Comparison of ENCODE assay signal across 16 mouse cellular contexts in genomic region chr1:135942116-135942515, GRCm38 (mm10). TPM values are rescaled to one million over a fixed set of nuclear protein-coding genes. Genes with fewer than 3 reads are reported as not detected.
DNase-seq lines count a peak whose midpoint lies in the region; TF ChIP-seq lines count a peak whose summit lies in the region.
"Had no signal": no experiment of that assay in that cellular context is flagged by ENCODE, and none has a peak within 500 bp of the region (broad histone marks: within the 10 kb centered on the region; RNA-seq: fewer than 3 reads in every experiment).

No protein-coding gene starts in this region.

- H3ac ChIP-seq in myocyte (ENCODE audit: control insufficient read depth, insufficient read length): no peak overlapping the region

- H3K27me3 ChIP-seq in myocyte (ENCODE audit: control insufficient read depth, insufficient read depth, insufficient read length): no peaks in the 10 kb centered on the region

- no peaks in the 10 kb centered on the region for H3K79me2 ChIP-seq in myocyte (ENCODE audit: control insufficient read depth, insufficient read depth)

- TF ChIP-seq POLR2A in myocyte (IDR thresholded peaks at IDR 0.05; ENCODE audit: insufficient read length, low read depth): no peak

- peak overlapping the region; percentile 15 for H3K4me2 ChIP-seq in myocyte (ENCODE audit: low read depth)
- H3K4me2 ChIP-seq: hindbrain, embryonic 13.5 days; lung, embryonic 14.5 days; midbrain, embryonic 12.5 days had no signal

- H3K36me3 ChIP-seq in myocyte (ENCODE audit: control insufficient read depth, insufficient read depth): no peaks in the 10 kb centered on the region
- H3K36me3 ChIP-seq: hindbrain, embryonic 13.5 days; midbrain, embryonic 12.5 days had no signal

- DNase-seq in spleen, postnatal 10 days (ENCODE audit: low spot score in 2 of 2): peak; percentile 48 to 49
- DNase-seq in spleen, postnatal 14 days (ENCODE audit: low spot score in 2 of 2): no peak
- peak; percentile 59 for DNase-seq in c-Kit-positive CD71-positive TER-119-positive erythroid progenitor cells, embryonic 14.5 days (ENCODE audit: low spot score)
- DNase-seq in liver: peak; percentile 69
- DNase-seq in adrenal gland, postnatal 25 days: no peak
- no peak for DNase-seq in embryo, embryonic 9.5 days (ENCODE audit: extremely low spot score)
- DNase-seq: adrenal gland, adult 8-10 months; cerebellum, adult 9-10 months; layer of hippocampus, adult 9-11 months; lung, postnatal 4 days had no signal

- no peak overlapping the region for H3K4me3 ChIP-seq in myocyte
- H3K4me3 ChIP-seq: hindbrain, embryonic 13.5 days; midbrain, embryonic 12.5 days had no signal

TF ChIP-seq in myocyte, 11 proteins besides CTCF, POLR2A, EP300 and RAD21:
- TF ChIP-seq MAX (IDR thresholded peaks at IDR 0.05; ENCODE audit: low read depth) (no peak), USF1 (IDR thresholded peaks at IDR 0.05; ENCODE audit: low read depth) (no peak), POLR2AphosphoS2 (IDR thresholded peaks at IDR 0.05; ENCODE audit: insufficient read length, low read depth) (no peak), MYOG (IDR thresholded peaks at IDR 0.05; ENCODE audit: control insufficient read depth in 1 of 3, insufficient read depth in 1 of 3, insufficient read length in 2 of 3, low read depth in 2 of 3) (no peak), SRF (IDR thresholded peaks at IDR 0.05; ENCODE audit: control insufficient read depth, insufficient read length, low read depth) (no peak)

RNA-seq across cellular contexts. Expression of gene Pkp1, which starts 23.1 kb away (rescaled TPM):
- 74.8 TPM for polyA plus RNA-seq in myocyte (2012; fragmentation: generic; extraction: Trizol)
- total RNA-seq in adrenal gland, postnatal 25 days (2021): not detected in 2 replicates
- polyA plus RNA-seq: forebrain, embryonic 14.5 days; hindbrain, embryonic 13.5 days; neural tube, embryonic 14.5 days had no signal

Comparison
In these comparisons a context has a peak if more than half of its experiments do, and no peak if none do; other contexts are left out.
1. DNase-seq: peak in spleen, postnatal 10 days (2 of 2), c-Kit-positive CD71-positive TER-119-positive erythroid progenitor cells, embryonic 14.5 days (single experiment) and liver (single experiment); none in spleen, postnatal 14 days (0 of 2), adrenal gland, postnatal 25 days (single experiment) and embryo, embryonic 9.5 days (single experiment).